Mouse (Mus musculus): ENCODE data around the gene Gmpr. TPM values are rescaled to one million over a fixed set of nuclear protein-coding genes. Genes with fewer than 3 reads are reported as not detected.

Gene Gmpr
- polyA plus RNA-seq, 1 experiment from 2014 or later = 20.5 TPM

DNA sequence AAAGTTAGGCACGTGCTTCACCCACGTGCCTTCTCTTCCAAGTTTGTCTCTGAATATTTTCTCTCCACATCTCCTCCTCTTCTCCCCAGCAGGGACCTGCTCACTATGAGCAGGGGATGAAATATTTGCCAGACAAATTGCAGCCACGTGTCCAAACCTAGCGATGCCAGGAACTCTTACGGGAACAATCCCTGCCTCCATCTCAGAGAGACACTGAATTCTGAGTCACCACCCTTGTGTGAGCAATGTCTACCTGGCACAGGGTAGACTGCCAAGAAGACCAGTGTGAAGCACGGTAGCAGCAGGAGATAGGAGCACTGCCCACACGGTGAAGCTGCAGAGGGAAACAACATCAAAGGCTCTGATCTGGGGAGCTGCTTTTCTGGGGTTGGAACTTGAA lies 62.7 kb downstream of the Gmpr start:
- 84% methylated on average over 7 of the region's 7 CpGs for WGBS
- Histone ChIP-seq H3K27ac (ENCODE audit: low read depth, low read length) (no peak overlapping the region), H3K27me3 (ENCODE audit: control insufficient read depth, insufficient read depth, low read length) (no peaks in the 10 kb centered on the region)

DNA sequence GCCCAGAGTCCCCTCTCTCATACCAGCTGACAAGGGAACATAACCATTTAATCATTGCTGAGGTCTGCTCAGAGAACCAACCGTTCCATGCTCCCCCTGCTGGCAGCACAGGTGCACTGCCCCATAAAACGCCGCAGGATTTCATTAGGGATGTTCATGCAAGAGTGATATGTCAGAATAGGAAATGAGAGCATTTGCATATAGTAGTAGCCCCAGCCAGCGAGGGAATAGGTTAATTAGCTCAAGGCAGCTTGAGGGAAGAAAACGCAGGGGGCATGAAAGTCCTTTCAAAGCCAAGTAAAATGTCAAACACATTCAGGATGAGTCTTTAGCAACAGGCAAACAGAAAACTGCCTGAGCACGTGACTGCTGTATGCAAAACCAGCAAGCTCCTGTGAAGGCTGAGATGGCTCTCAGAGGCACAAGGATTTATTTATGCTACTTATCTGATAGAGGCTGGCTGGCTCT lies 64.6 kb downstream of the Gmpr start:
- H3K4me2 ChIP-seq (ENCODE audit: low read depth, low read length, severe bottlenecking) = no peak overlapping the region
- H3K27me3 ChIP-seq (ENCODE audit: control insufficient read depth, insufficient read depth, low read length) = no peaks in the 10 kb centered on the region
- ATAC-seq (replicated peaks; ENCODE audit: low FRiP score) (peak; percentile 55), DNase-seq (ENCODE audit: low spot score) (peak; percentile 92)
- H3K4me3 ChIP-seq (ENCODE audit: low read depth, low read length) = no peak overlapping the region
- H3K4me1 ChIP-seq (replicated peaks; ENCODE audit: control insufficient read depth, insufficient read depth, low read length) = no peaks in the 10 kb centered on the region
- H3K9ac ChIP-seq (ENCODE audit: low read length) = no peak overlapping the region
- no peaks in the 10 kb centered on the region for H3K36me3 ChIP-seq (ENCODE audit: control insufficient read depth, insufficient read depth, low read length)
- H3K27ac ChIP-seq (ENCODE audit: low read depth, low read length) = no peak overlapping the region
- 5% methylated on average over 6 of the region's 6 CpGs for WGBS
- no peaks in the 10 kb centered on the region for H3K9me3 ChIP-seq (ENCODE audit: control insufficient read depth, low read length)

More for the DNA sequence above, 62.7 kb downstream of the Gmpr start:
- DNase-seq (ENCODE audit: low spot score) (no peak), ATAC-seq (replicated peaks; ENCODE audit: low FRiP score) (no peak)
- no peaks in the 10 kb centered on the region for H3K36me3 ChIP-seq (ENCODE audit: control insufficient read depth, insufficient read depth, low read length)
- H3K4me1 ChIP-seq (replicated peaks; ENCODE audit: control insufficient read depth, insufficient read depth, low read length) = no peaks in the 10 kb centered on the region
- no peak overlapping the region for H3K9ac ChIP-seq (ENCODE audit: low read length)
- no peaks in the 10 kb centered on the region for H3K9me3 ChIP-seq (ENCODE audit: control insufficient read depth, low read length)
- H3K4me3 ChIP-seq (ENCODE audit: low read depth, low read length) = no peak overlapping the region
- no peak overlapping the region for H3K4me2 ChIP-seq (ENCODE audit: low read depth, low read length, severe bottlenecking)

DNA sequence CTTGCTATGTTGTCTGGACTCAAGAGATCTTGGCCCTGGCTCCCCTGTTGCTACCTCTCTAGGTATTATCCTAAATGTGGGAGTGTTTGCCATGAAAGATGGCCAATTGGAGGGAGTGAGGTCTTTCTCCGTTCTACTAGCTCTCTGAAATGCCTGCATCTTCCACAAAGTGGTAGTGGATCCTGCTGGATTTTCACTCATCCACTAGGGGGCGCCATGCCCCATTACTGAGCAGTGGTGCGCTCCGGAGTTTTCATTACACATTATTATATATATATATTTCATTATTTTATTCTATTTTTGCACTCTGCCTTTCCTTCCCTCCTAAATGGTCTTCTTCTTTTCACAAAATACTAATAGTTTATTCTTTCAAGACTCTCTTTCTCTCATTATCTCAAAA lies 65.5 kb downstream of the Gmpr start:
- no peak for ATAC-seq (replicated peaks; ENCODE audit: low FRiP score)
- Histone ChIP-seq H3K27me3 (ENCODE audit: control insufficient read depth, insufficient read depth, low read length) (no peaks in the 10 kb centered on the region), H3K9ac (ENCODE audit: low read length) (no peak overlapping the region), H3K9me3 (ENCODE audit: control insufficient read depth, low read length) (no peaks in the 10 kb centered on the region), H3K4me2 (ENCODE audit: low read depth, low read length, severe bottlenecking) (no peak overlapping the region), H3K27ac (ENCODE audit: low read depth, low read length) (no peak overlapping the region), H3K36me3 (ENCODE audit: control insufficient read depth, insufficient read depth, low read length) (no peaks in the 10 kb centered on the region), H3K4me3 (ENCODE audit: low read depth, low read length) (no peak overlapping the region), H3K4me1 (replicated peaks; ENCODE audit: control insufficient read depth, insufficient read depth, low read length) (no peaks in the 10 kb centered on the region)
- WGBS = 32% methylated on average over 4 of the region's 4 CpGs
- peak; percentile 68 for DNase-seq (ENCODE audit: low spot score)

DNA sequence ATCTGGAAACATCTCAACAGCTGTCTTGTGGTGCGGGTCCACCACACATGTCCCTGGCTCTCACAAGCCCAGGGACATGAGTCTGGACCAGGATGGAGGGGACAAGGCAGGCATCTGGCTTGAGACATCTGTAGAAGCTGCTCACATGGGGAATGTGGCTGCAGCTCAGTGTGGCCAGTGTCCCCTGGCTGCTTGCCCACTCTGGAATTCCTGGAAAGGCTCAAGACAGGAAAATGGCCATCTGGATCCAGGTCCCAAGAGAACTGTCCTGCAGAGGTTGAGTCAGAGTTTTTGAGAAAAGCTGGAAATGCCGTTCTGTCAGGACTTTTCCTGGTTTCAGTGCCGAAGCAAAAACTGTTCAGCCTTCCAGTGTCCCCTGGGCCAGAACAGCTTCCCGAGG lies 68.9 kb downstream of the Gmpr start:
- no peak overlapping the region for H3K4me2 ChIP-seq (ENCODE audit: low read depth, low read length, severe bottlenecking)
- H3K4me1 ChIP-seq (replicated peaks; ENCODE audit: control insufficient read depth, insufficient read depth, low read length) = no peaks in the 10 kb centered on the region
- no peak overlapping the region for H3K9ac ChIP-seq (ENCODE audit: low read length)
- no peaks in the 10 kb centered on the region for H3K36me3 ChIP-seq (ENCODE audit: control insufficient read depth, insufficient read depth, low read length)
- H3K9me3 ChIP-seq (ENCODE audit: control insufficient read depth, low read length) = no peaks in the 10 kb centered on the region
- DNase-seq (ENCODE audit: low spot score) = no peak
- 85% methylated on average over 4 of the region's 4 CpGs for WGBS
- H3K27me3 ChIP-seq (ENCODE audit: control insufficient read depth, insufficient read depth, low read length) = no peaks in the 10 kb centered on the region
- H3K4me3 ChIP-seq (ENCODE audit: low read depth, low read length) = no peak overlapping the region
- no peak for ATAC-seq (replicated peaks; ENCODE audit: low FRiP score)
- no peak overlapping the region for H3K27ac ChIP-seq (ENCODE audit: low read depth, low read length)

DNA sequence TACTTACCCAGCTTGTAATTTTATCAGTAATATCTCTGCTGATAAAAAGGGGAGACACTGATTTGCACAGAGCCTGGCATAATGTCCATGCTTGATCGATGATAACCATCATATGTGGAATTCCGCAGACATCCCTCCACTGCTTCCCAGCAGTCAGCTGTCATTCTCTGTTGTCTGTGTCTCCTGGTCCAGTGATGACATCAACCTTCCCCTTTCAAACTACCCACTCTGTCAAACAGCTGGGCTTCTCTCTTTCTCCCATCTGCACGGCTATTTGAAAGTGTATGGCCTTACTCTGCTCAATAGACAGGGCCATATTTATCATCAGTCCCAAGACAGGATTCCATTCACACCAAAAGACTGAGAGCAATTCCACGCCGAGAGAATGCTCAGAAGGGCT lies 70.1 kb downstream of the Gmpr start:
- no peak for DNase-seq (ENCODE audit: low spot score)
- no peak for ATAC-seq (replicated peaks; ENCODE audit: low FRiP score)
- no peak overlapping the region for H3K27ac ChIP-seq (ENCODE audit: low read depth, low read length)

DNA sequence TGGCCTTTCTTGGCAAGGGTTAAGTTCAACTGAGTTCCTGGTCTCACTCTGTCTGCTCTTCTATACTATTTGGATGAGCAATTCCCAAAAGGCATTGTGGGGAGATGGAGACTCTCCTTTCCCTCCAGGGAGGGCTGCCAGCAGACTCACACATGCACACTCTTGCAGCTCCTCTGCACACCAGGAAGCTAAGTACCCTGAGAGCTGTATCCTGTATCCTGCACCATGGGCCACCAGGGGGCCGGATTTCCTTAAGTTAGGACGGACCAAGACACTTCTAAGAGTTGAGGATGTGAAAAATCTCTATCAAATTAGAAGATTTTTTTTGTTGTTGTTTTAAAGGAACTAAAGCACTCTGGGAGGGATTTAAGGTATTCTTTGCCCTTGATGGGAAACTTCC lies 70.5 kb downstream of the Gmpr start:
- no peak overlapping the region for H3K4me2 ChIP-seq (ENCODE audit: low read depth, low read length, severe bottlenecking)
- no peak overlapping the region for H3K4me3 ChIP-seq (ENCODE audit: low read depth, low read length)
- no peak overlapping the region for H3K9ac ChIP-seq (ENCODE audit: low read length)
- H3K9me3 ChIP-seq (ENCODE audit: control insufficient read depth, low read length) = no peaks in the 10 kb centered on the region
- H3K27me3 ChIP-seq (ENCODE audit: control insufficient read depth, insufficient read depth, low read length) = no peaks in the 10 kb centered on the region
- 55% methylated on average over 2 of the region's 2 CpGs for WGBS
- no peak overlapping the region for H3K27ac ChIP-seq (ENCODE audit: low read depth, low read length)
- H3K36me3 ChIP-seq (ENCODE audit: control insufficient read depth, insufficient read depth, low read length) = no peaks in the 10 kb centered on the region
- no peak for DNase-seq (ENCODE audit: low spot score)
- no peak for ATAC-seq (replicated peaks; ENCODE audit: low FRiP score)
- no peaks in the 10 kb centered on the region for H3K4me1 ChIP-seq (replicated peaks; ENCODE audit: control insufficient read depth, insufficient read depth, low read length)

More for the DNA sequence above, 70.1 kb downstream of the Gmpr start:
- Histone ChIP-seq H3K36me3 (ENCODE audit: control insufficient read depth, insufficient read depth, low read length) (no peaks in the 10 kb centered on the region), H3K4me1 (replicated peaks; ENCODE audit: control insufficient read depth, insufficient read depth, low read length) (no peaks in the 10 kb centered on the region), H3K4me3 (ENCODE audit: low read depth, low read length) (no peak overlapping the region), H3K9ac (ENCODE audit: low read length) (no peak overlapping the region), H3K9me3 (ENCODE audit: control insufficient read depth, low read length) (no peaks in the 10 kb centered on the region), H3K4me2 (ENCODE audit: low read depth, low read length, severe bottlenecking) (no peak overlapping the region), H3K27me3 (ENCODE audit: control insufficient read depth, insufficient read depth, low read length) (no peaks in the 10 kb centered on the region)
- WGBS = 84% methylated on average over 5 of the region's 5 CpGs

DNA sequence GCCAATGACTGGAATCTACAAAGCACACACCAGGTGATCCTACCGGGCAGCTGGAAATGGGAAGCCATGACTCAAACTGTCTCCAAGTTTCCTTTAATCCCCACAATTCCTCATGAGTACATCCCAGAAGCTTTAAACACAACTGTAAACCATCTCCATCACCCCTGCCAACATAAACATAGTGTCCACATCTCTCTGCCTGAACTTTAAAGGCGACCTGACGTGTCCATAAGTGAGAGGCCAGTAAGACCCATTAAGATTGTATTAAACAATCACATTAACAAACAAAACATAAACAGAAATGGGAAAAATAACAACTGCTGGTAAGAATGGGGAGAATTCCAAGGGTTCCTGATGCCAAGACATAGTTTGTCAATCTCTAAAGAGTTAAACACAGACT lies 72.5 kb downstream of the Gmpr start:
- Histone ChIP-seq H3K4me2 (ENCODE audit: low read depth, low read length, severe bottlenecking) (no peak overlapping the region), H3K4me1 (replicated peaks; ENCODE audit: control insufficient read depth, insufficient read depth, low read length) (no peaks in the 10 kb centered on the region), H3K9me3 (ENCODE audit: control insufficient read depth, low read length) (no peaks in the 10 kb centered on the region), H3K9ac (ENCODE audit: low read length) (no peak overlapping the region), H3K36me3 (ENCODE audit: control insufficient read depth, insufficient read depth, low read length) (no peaks in the 10 kb centered on the region), H3K4me3 (ENCODE audit: low read depth, low read length) (no peak overlapping the region), H3K27ac (ENCODE audit: low read depth, low read length) (no peak overlapping the region), H3K27me3 (ENCODE audit: control insufficient read depth, insufficient read depth, low read length) (no peaks in the 10 kb centered on the region)
- ATAC-seq (replicated peaks; ENCODE audit: low FRiP score) (no peak), DNase-seq (ENCODE audit: low spot score) (no peak)
- 87% methylated on average over 3 of the region's 3 CpGs for WGBS

DNA sequence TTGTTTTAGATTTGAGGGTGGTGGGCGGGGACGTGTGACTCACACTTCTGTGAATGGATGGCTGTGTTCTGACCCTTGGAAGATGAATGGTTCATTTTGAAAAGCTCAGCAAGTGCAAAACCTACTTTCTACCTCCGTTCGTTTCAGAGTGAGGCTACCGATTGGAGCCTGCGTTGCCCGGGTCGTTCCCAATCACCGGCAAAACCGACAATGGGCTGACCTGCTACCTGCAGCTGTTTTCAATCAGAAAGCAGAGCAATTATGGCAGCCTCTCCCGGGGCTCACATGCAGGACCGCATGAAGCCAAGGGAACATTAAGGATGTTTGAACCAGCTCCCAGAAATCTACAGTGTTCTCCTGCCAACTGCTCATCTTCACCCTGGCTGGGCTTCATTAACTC lies 75.0 kb downstream of the Gmpr start:
- DNase-seq (ENCODE audit: low spot score) = no peak

DNA sequence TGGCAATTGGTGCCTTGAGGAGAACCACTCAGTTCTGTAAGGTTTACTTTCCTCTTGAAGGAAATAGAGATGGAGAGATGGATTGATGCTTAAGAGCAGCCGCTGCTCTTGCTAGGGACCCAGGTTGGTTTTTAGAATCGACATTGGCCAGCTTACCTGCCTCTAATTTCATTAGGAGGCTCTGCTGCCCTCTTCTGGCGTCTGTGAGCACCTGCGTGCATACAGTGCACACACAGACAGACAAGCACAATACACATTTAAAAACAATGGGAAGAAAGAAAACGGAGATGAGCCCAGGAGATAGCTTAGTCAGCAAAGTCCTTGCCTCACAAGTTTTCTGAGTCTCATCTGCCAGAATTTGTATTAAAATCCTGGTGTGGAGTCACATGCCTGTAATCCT lies 75.8 kb downstream of the Gmpr start:
- Histone ChIP-seq H3K27ac (ENCODE audit: low read depth, low read length) (no peak overlapping the region), H3K4me3 (ENCODE audit: low read depth, low read length) (no peak overlapping the region), H3K36me3 (ENCODE audit: control insufficient read depth, insufficient read depth, low read length) (no peaks in the 10 kb centered on the region), H3K9me3 (ENCODE audit: control insufficient read depth, low read length) (no peaks in the 10 kb centered on the region), H3K27me3 (ENCODE audit: control insufficient read depth, insufficient read depth, low read length) (no peaks in the 10 kb centered on the region), H3K4me1 (replicated peaks; ENCODE audit: control insufficient read depth, insufficient read depth, low read length) (no peaks in the 10 kb centered on the region), H3K4me2 (ENCODE audit: low read depth, low read length, severe bottlenecking) (no peak overlapping the region), H3K9ac (ENCODE audit: low read length) (no peak overlapping the region)
- DNase-seq (ENCODE audit: low spot score) (no peak), ATAC-seq (replicated peaks; ENCODE audit: low FRiP score) (no peak)
- 88% methylated on average over 5 of the region's 5 CpGs for WGBS

More for the DNA sequence above, 75.0 kb downstream of the Gmpr start:
- Histone ChIP-seq H3K9ac (ENCODE audit: low read length) (no peak overlapping the region), H3K27ac (ENCODE audit: low read depth, low read length) (no peak overlapping the region), H3K4me1 (replicated peaks; ENCODE audit: control insufficient read depth, insufficient read depth, low read length) (no peaks in the 10 kb centered on the region), H3K27me3 (ENCODE audit: control insufficient read depth, insufficient read depth, low read length) (no peaks in the 10 kb centered on the region), H3K4me2 (ENCODE audit: low read depth, low read length, severe bottlenecking) (no peak overlapping the region), H3K9me3 (ENCODE audit: control insufficient read depth, low read length) (no peaks in the 10 kb centered on the region), H3K4me3 (ENCODE audit: low read depth, low read length) (no peak overlapping the region), H3K36me3 (ENCODE audit: control insufficient read depth, insufficient read depth, low read length) (no peaks in the 10 kb centered on the region)
- no peak for ATAC-seq (replicated peaks; ENCODE audit: low FRiP score)
- WGBS = 75% methylated on average over 12 of the region's 12 CpGs

Data from forebrain, embryonic 11.5 days (tissue).